Mouse (Mus musculus) neural tube, embryonic 12.5 days (tissue): Measurements from ENCODE around the gene Vmn2r51. TPM values are rescaled to one million over a fixed set of nuclear protein-coding genes. Genes with fewer than 3 reads are reported as not detected.
"Not testable (repeated sequence)": the region's sequence is repeated elsewhere in the genome, so short reads cannot be mapped to it uniquely, and the experiment has no call there.

Experiments used
- ATAC-seq: fragments of 200-750 bp; cut with Nextera tagmentation; 2 replicates; pipeline ENCODE4 v1.8.0; 2017; ENCODE audit warnings: low read depth, mild to moderate bottlenecking, moderate TSS enrichment, moderate library complexity; ENCODE audit not compliant: low FRiP score
- H3K27ac ChIP-seq: fragments of 300-500 bp; sonication (generic); 2 replicates; pipeline ENCODE4 v1.5.1; 2016
- H3K27me3 ChIP-seq: fragments of 300-500 bp; sonication (generic); replicated peaks from 2 replicates; pipeline ENCODE4 v1.6.1; 2016; ENCODE audit warnings: mild to moderate bottlenecking
- H3K36me3 ChIP-seq: fragments of 300-500 bp; sonication (generic); 2 replicates; pipeline ENCODE4 v1.6.1; 2016; ENCODE audit warnings: mild to moderate bottlenecking
- H3K4me1 ChIP-seq: fragments of 300-500 bp; sonication (generic); 2 replicates; pipeline ENCODE4 v1.6.1; 2016
- H3K4me2 ChIP-seq: fragments of 300-500 bp; sonication (generic); replicated peaks from 2 replicates; pipeline ENCODE4 v1.6.1; 2016; ENCODE audit warnings: mild to moderate bottlenecking
- H3K4me3 ChIP-seq: fragments of 300-500 bp; sonication (generic); 2 replicates; pipeline ENCODE4 v1.5.1; 2016
- H3K9ac ChIP-seq: fragments of 300-500 bp; sonication (generic); 2 replicates; pipeline ENCODE4 v1.6.1; 2016; ENCODE audit warnings: mild to moderate bottlenecking
- H3K9me3 ChIP-seq: fragments of 300-500 bp; sonication (generic); 2 replicates; pipeline ENCODE4 v1.6.1; 2016; ENCODE audit warnings: mild to moderate bottlenecking
- WGBS: fragments of 180-500 bp; shearing (Covaris S2); methylation state at CpG from one replicate; pipeline ENCODE4 v1.1.7; 2016; 5-methylcytosine and 5-hydroxymethylcytosine counted together
- polyA plus RNA-seq: library from polyadenylated mRNA; unstranded; fragments of >200 nt; fragmentation: Nextera tagmentation; extraction: Ambion mirVana; gene quantifications from 2 replicates; pipeline ENCODE4 v1.2.1, GENCODE M21; 2016

The Vmn2r51 gene
- not detected in 2 replicates for polyA plus RNA-seq

DNA sequence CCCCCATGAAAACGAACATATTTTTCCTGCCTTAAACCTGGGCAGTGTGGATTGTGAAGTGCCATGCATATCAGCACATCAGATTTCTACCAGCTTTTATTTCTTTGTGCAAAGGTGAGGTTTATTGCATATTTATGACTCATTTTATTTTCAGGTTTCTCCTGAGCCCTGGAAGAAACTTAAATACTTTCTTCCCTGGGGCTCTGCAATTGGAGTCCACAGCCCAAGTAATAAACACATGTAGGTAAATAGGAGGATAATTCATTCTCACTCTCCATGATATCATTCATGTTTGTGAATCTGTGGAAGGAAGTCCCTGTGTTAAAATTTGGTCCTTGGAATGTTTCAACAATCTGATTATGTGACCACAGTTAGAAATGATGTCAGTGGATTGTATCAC, at the start of gene Vmn2r51:
Gene Vmn2r51 (minus strand): TSS at position 101 of the 400 bp plus-strand sequence.
- H3K27me3 ChIP-seq, ATAC-seq, H3K4me3 ChIP-seq, H3K4me2 ChIP-seq, H3K4me1 ChIP-seq, H3K9me3 ChIP-seq, H3K36me3 ChIP-seq, H3K9ac ChIP-seq, H3K27ac ChIP-seq: not testable (repeated sequence)
- WGBS = 65% methylated on average over 1 of the region's 1 CpGs

DNA sequence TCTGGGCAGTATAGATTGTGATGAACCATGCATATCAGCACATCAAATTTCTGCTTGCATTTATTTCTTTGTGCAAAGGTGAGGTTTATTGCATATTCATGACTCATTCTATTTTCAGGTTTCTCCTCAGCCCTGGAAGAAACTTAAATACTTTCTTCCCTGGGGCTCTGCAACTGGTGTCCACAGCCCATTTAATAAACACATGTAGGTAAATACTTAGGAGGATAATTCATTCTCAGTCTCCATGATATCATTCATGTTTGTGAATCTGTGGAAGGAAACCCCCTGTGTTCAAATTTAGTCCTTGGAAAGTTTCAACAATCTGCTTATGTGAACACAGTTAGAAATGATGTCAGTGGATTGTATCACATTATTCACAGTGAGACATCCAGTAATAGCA, 52.3 kb downstream of the Vmn2r51 start, which contains the start of gene Vmn2r50:
Gene Vmn2r50 (minus strand): TSS at position 101 of the 400 bp plus-strand sequence.
- ATAC-seq, H3K9me3 ChIP-seq, H3K36me3 ChIP-seq, H3K27me3 ChIP-seq, H3K4me3 ChIP-seq, H3K27ac ChIP-seq, H3K4me1 ChIP-seq, H3K4me2 ChIP-seq, H3K9ac ChIP-seq: not testable (repeated sequence)

Other genes with a start within 250 kb of the Vmn2r51 start
- gene Vmn2r48, start 152.2 kb downstream of the Vmn2r51 start, polyA plus RNA-seq = not detected in 2 replicates
- not detected in 2 replicates for gene Vmn2r49, start 113.5 kb downstream of the Vmn2r51 start, polyA plus RNA-seq
- gene Vmn2r50, start 52.4 kb downstream of the Vmn2r51 start, polyA plus RNA-seq = not detected in 2 replicates
- gene Vmn2r52, start 70.8 kb upstream of the Vmn2r51 start, polyA plus RNA-seq = not detected in 2 replicates
- gene Vmn1r66, start 172.3 kb upstream of the Vmn2r51 start, polyA plus RNA-seq = not detected in 2 replicates